24 mouse cellular contexts compared by ENCODE assay signal in the genomic region with DNA sequence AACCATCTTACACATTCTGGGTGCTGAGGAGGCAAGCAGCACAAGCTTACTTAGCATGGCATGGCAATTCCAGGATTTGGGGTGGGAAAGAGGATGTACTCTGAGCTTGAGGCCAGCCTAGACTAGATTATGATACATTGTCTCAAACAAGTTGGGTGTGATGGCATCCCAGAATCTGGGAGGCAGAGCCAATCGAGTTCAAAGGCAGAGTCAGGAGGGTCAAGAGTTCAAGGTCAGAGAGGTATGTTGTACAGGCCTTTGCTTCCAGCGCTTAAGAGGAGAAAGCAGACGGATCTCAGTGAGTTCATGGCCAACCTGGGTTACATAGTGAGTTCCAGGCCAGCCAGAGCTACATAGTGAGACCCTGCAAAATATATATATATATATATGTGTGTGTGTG. TPM values are rescaled to one million over a fixed set of nuclear protein-coding genes. Genes with fewer than 3 reads are reported as not detected.
DNase-seq lines count a peak whose midpoint lies in the region; ATAC-seq lines count a peak whose summit lies in the region.
"Had no signal": no experiment of that assay in that cellular context is flagged by ENCODE, and none has a peak within 500 bp of the region (broad histone marks: within the 10 kb centered on the region; RNA-seq: fewer than 3 reads in every experiment).

No protein-coding gene starts in this region.

- H3K4me3 ChIP-seq in intestine, embryonic 15.5 days (replicated peaks): no peak overlapping the region
- H3K4me3 ChIP-seq: embryonic facial prominence, embryonic 10.5 days; embryonic facial prominence, embryonic 12.5 days; forebrain, embryonic 13.5 days; forebrain, embryonic 15.5 days had no signal

- no peak overlapping the region for H3K27ac ChIP-seq in intestine, embryonic 15.5 days
- H3K27ac ChIP-seq: embryonic facial prominence, embryonic 10.5 days; embryonic facial prominence, embryonic 12.5 days; forebrain, embryonic 13.5 days; forebrain, embryonic 15.5 days had no signal

- ATAC-seq in intestine, embryonic 15.5 days: no peak
- ATAC-seq: activated CD4-positive, CD25-positive, alpha-beta regulatory T cell, adult 4 months; CD4-positive, CD25-positive, alpha-beta regulatory T cell, adult 4 months; forebrain, embryonic 13.5 days; forebrain, embryonic 15.5 days; forebrain, postnatal 0 days; Patski had no signal

- no peaks in the 10 kb centered on the region for H3K9me3 ChIP-seq in intestine, embryonic 15.5 days
- H3K9me3 ChIP-seq: embryonic facial prominence, embryonic 10.5 days; embryonic facial prominence, embryonic 12.5 days; forebrain, embryonic 13.5 days; forebrain, embryonic 15.5 days; G1E had no signal

- peak; percentile 49 for DNase-seq in testis, postnatal 14 days (ENCODE audit: low spot score)
- no peak for DNase-seq in testis, postnatal 10 days (ENCODE audit: low spot score)
- peak; percentile 88 for DNase-seq in R1 (ENCODE audit: low read depth, low spot score)
- no peak for DNase-seq in gastrocnemius, postnatal 10 days
- DNase-seq: adrenal gland, adult 8-10 months; adrenal gland, postnatal 14 days; adrenal gland, postnatal 36 days; B cell, adult 2 months; cerebellum, adult 11-12 months; cerebellum, adult 2 months; cerebellum, adult 9-10 months; cerebellum, postnatal 10 days; cerebellum, postnatal 25 days; forebrain, postnatal 0 days had no signal

- no peak overlapping the region for H3K4me2 ChIP-seq in intestine, embryonic 15.5 days (replicated peaks)
- H3K4me2 ChIP-seq: embryonic facial prominence, embryonic 12.5 days; forebrain, embryonic 13.5 days; forebrain, embryonic 15.5 days had no signal

- no peaks in the 10 kb centered on the region for H3K36me3 ChIP-seq in intestine, embryonic 15.5 days
- H3K36me3 ChIP-seq: embryonic facial prominence, embryonic 10.5 days; embryonic facial prominence, embryonic 12.5 days; forebrain, embryonic 15.5 days; G1E had no signal

- H3K4me1 ChIP-seq in intestine, embryonic 15.5 days (replicated peaks): no peaks in the 10 kb centered on the region
- H3K4me1 ChIP-seq: embryonic facial prominence, embryonic 10.5 days; embryonic facial prominence, embryonic 12.5 days; forebrain, embryonic 13.5 days; forebrain, embryonic 15.5 days had no signal

- no peaks in the 10 kb centered on the region for H3K27me3 ChIP-seq in intestine, embryonic 15.5 days (replicated peaks)
- H3K27me3 ChIP-seq: CH12.LX; embryonic facial prominence, embryonic 12.5 days; forebrain, embryonic 13.5 days; forebrain, embryonic 15.5 days had no signal

- H3K9ac ChIP-seq in intestine, embryonic 15.5 days: no peak overlapping the region
- H3K9ac ChIP-seq: embryonic facial prominence, embryonic 12.5 days; forebrain, embryonic 13.5 days; forebrain, embryonic 15.5 days; forebrain, postnatal 0 days had no signal

- WGBS in intestine, embryonic 15.5 days: 60% methylated on average over 3 of the region's 3 CpGs

RNA-seq across cellular contexts. Expression of gene Srpk1, which starts 23.7 kb away (rescaled TPM):
- 97.1 and 97.5 TPM in 2 replicates for polyA plus RNA-seq in intestine, embryonic 15.5 days (2015; fragmentation: Nextera tagmentation; extraction: Ambion mirVana)
- 10 to 100 TPM; 28.5 to 36.2 TPM for total RNA-seq in gastrocnemius, postnatal 10 days (2021)

RNA-seq across cellular contexts. Expression of gene Slc26a8, which starts 43.8 kb away (rescaled TPM):
- 0.11 and 0.20 TPM in 2 replicates for polyA plus RNA-seq in intestine, embryonic 15.5 days (2015; fragmentation: Nextera tagmentation; extraction: Ambion mirVana)
- total RNA-seq in gastrocnemius, postnatal 10 days (2021): 1 to 10 TPM; 1.2 TPM
- total RNA-seq: CH12.LX had no signal
- polyA plus RNA-seq: activated CD4-positive, CD25-positive, alpha-beta regulatory T cell, adult 4 months had no signal

RNA-seq across cellular contexts. Expression of gene Mapk14, which starts 44.9 kb away (rescaled TPM):
- polyA plus RNA-seq in intestine, embryonic 15.5 days (2015; fragmentation: Nextera tagmentation; extraction: Ambion mirVana): 42.4 and 45.5 TPM in 2 replicates
- 10 to 100 TPM; 59.8 to 62.8 TPM for total RNA-seq in gastrocnemius, postnatal 10 days (2021)

Comparison
In these comparisons a context has a peak if more than half of its experiments do, and no peak if none do; other contexts are left out.
1. DNase-seq: peak in testis, postnatal 14 days (single experiment) and R1 (single experiment); none in testis, postnatal 10 days (single experiment) and gastrocnemius, postnatal 10 days (single experiment).